Mouse (Mus musculus) heart, postnatal 4 days (tissue): Measurements from ENCODE around the gene Kdr. TPM values are rescaled to one million over a fixed set of nuclear protein-coding genes. Genes with fewer than 3 reads are reported as not detected.

Experiments
- DNase-seq: peaks from one replicate; pipeline ENCODE4 v3.0.0; 2021
- total RNA-seq, 2 experiments: library from RNA; stranded (reverse); gene quantifications; 2 replicates each; pipeline ENCODE4 v1.2.3; 2021

Gene Kdr
- total RNA-seq: 100 to 1,000 TPM; 115 to 119 TPM

- DNase-seq: peak; percentile 82
Measured at GRCm38 (mm10) chr5:75978374-75979100, at the start of gene Kdr. Kdr (minus strand) TSS chr5:75978458.

DNA sequence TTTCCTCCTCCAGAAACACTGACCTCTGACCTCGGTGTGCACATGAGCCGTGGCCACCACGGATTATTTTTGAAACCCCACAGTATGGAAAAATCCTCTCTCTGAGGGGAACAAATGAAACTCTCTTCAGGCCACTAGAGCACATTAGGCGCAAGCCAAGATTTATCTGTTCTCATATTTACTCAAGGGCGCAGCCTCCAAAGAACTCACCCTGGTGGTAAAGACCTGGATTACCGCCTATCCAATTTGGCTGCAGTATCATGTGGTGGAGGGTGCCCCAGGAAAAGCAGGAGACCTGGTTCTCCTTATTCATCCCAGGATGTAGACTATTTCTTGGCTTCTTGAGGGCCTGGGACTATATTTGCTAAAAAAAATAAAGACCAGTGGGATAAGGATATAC lies 48.5 kb upstream of the Kdr start:
- DNase-seq: no peak

GRCm38 (mm10) chr5:76025996-76026665 lies 47.9 kb upstream of the Kdr start:
- no peak for DNase-seq

DNA sequence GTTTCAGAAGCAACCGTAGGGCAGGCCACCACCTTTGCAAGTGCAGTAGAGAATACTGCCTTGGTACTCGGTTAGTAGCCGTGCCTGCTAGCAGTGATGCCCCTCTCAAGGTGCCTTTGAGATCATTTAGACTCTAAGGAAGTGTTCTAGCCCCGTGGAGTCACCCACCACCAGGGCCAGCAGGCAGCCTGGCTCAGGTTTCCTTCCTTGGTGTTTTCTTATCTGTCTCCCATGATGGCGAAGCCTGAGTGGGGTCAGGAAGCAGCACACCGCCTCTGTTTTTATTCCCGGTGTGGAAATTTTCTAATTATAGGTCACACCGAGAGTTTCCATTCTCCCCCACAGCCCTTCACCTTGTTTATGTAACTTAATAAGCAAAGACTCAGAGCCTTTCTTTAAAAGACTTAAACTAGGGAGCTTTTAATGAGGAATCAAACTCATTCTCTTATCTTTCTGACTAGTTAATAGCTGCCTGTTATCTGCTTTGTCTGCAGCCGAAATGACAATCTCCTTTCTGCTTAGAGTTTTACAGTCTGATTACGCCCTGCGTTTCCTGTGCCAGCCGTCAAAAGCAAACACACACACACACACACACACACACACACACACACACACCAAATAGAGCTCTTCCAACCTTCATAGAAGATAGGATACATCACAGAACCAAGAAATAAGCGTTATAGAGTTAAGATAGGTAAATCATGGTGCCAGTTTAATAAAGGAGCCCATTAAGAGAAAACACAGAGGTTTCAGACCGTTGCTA lies 44.9 kb upstream of the Kdr start:
- DNase-seq: peak; percentile 20

- DNase-seq: no peak
Measured at GRCm38 (mm10) chr5:76022436-76022835, 44.2 kb upstream of the Kdr start.

DNA sequence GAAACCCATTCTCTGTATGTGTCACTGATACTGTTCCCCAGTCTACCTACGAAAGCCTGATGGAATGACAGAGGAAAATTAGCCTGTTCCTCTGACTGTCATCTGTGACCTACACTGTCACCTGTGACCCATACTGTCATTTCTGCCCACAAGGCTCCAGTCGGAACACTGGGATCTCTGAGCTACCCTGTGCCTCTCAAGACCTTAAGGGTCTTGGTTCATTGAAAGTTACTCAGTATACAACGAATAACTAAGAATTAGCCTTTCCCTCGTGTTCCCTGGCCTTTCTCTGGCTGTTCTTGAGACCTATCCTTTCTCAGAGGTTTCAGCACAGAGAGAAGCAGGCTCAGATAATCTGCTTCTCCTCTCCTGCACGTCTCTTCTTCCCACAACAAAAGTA lies 40.1 kb upstream of the Kdr start:
- DNase-seq: no peak

DNA sequence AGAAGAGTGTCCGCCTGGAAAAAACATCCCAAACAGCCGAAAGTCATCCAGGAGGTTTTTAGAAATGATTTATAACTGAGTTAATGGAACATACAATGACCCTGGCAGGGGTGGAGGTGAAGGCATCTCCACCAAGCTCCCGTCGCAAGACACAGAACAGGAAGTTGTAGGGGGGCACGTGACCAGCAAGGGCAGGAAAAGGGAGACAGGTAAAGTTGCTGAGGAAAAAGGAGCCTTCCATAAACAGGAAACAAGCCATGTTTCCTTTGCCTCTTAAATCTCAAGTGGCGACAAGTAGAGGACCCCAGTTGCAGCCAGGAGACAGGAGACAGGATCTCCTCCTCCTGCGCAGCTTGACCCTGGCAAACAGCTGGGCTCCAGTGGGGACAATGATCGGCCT lies 37.8 kb upstream of the Kdr start:
- no peak for DNase-seq

GRCm38 (mm10) chr5:76013881-76014431 lies 35.7 kb upstream of the Kdr start:
- DNase-seq: peak; percentile 60

- no peak for DNase-seq
Measured at GRCm38 (mm10) chr5:76006403-76006802, 28.1 kb upstream of the Kdr start.

GRCm38 (mm10) chr5:75990212-75990611 lies 12.0 kb upstream of the Kdr start:
- DNase-seq: no peak

DNA sequence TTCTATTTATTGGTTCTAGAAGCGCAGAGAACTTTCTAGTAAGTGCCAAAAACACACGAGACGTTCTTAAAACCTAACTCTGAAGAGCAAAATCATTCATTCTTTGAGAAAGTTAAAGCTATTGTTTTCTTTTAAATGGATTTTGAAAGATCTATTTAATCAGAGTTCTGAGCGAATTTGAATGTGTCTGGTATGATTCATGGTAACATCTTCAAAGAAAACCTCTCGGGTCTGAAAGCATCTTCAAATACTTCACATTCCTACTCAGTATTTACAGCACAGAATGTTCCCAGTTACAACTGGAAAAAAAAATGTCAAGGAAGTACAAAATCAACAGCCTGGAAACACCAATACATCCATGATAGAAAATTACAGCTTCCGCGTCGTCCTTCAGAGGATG lies 9.3 kb upstream of the Kdr start:
- DNase-seq: no peak

DNA sequence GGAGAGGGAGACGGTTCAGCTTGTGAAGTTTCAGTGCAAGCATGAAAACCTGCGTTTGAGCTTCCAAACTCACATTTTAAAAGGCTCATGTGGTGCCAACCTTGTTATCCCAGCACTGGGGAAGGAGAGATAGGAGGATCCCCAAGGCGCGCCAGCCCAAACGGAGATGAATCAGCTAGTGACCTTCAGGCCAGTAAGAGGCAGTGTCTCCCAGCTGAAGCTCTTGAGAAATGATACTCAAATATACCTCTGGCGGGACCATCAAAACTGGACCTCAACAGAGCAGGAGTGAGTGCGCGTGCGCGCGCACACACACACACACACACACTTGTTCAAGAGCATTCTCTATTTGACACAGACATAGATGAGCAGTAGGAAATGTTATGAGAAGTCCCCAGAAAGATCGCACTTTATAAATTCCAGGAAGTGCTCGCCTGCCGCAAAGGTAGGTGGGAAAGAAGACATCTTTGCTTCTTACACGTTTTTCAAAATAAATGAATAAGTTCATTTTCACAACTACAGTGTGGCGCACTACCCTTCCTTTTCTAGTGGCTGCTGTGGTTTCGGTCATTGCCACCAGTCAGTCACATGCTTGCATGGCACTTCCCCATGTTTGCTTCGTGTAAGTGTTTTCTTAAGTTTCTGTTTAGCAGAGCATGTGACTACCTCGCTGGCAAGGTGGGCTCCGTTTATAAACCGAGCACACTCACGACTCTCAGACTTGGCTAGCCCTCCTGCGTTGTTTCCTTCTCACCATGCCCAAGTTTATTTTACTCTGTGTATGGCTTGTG lies 2.5 kb upstream of the Kdr start:
- DNase-seq: no peak

DNA sequence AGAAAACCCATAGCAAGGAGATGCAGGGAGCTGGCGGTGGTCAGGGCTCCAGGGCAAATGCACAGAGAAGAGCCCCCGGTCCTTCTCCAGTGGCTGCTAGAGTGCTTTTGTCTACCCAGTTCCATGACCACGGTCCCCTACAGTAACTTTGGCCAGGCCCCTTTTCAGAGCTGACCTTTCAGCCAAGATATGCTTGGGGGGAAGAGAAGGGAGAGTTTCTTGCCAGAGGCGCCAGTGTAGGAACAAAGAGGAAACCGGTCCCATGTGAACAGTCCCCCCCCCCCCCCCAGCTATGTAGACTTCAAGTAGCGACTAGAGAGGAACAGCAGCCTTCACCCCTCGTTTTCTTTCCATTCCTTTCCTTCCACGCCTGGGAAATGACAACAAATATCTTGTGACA lies 850 bp upstream of the Kdr start:
- no peak for DNase-seq

- DNase-seq: no peak
Measured at GRCm38 (mm10) chr5:75977441-75978373, 551 bp downstream of the Kdr start.

GRCm38 (mm10) chr5:75976696-75977095 lies 1.6 kb downstream of the Kdr start:
- no peak for DNase-seq

DNA sequence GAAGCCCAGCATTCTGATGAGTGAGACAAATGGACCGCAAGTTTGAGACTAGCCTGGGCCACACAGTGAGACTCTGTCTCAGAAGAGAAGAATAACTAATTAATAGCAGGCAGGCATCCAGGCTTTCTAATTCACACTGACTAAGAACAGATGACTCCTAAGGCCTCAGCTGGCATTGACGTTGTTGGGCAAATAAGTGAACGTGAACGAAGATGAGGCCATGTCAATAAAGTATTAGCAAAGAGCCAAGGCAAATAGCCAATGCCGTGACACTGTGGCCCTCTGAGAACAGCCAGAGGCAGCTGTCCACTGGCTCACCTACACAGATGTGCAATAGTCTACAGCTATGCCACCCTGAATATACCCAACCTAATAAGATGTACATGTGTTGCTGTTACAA lies 2.9 kb downstream of the Kdr start:
- no peak for DNase-seq

GRCm38 (mm10) chr5:75974543-75975130 lies 3.6 kb downstream of the Kdr start:
- DNase-seq: no peak

DNA sequence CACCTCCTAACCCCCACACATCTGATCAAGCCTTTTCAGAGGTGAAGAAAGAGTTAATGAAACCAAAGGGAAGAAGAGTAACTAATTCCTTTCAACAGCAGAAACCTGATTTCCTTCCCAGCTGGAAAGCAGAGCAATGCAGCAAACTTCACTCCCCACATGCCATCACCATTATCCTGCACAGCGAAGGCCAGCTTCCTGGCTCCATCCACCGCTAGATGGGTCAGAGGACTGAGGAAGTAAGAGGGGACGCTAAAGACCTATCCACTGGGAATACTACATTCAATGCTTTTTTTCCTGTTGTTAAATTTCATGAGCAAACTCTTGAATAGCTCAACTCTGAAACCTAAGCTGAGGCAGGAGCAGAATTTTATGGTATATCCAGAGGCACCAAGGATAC lies 8.4 kb downstream of the Kdr start:
- DNase-seq: no peak

GRCm38 (mm10) chr5:75962558-75962957 lies 15.7 kb downstream of the Kdr start:
- no peak for DNase-seq

- no peak for DNase-seq
Measured at GRCm38 (mm10) chr5:75961741-75962469, 16.4 kb downstream of the Kdr start.
